Mouse (Mus musculus) NIH3T3 (cell line): ENCODE data around the gene Evl.
"Not testable (repeated sequence)": the region's sequence is repeated elsewhere in the genome, so short reads cannot be mapped to it uniquely, and the experiment has no call there.

Experiments used
- DNase-seq: peaks from one replicate; pipeline ENCODE4 v3.0.0-alpha.2; 2012; ENCODE audit warnings: low read depth

The Evl gene

DNA sequence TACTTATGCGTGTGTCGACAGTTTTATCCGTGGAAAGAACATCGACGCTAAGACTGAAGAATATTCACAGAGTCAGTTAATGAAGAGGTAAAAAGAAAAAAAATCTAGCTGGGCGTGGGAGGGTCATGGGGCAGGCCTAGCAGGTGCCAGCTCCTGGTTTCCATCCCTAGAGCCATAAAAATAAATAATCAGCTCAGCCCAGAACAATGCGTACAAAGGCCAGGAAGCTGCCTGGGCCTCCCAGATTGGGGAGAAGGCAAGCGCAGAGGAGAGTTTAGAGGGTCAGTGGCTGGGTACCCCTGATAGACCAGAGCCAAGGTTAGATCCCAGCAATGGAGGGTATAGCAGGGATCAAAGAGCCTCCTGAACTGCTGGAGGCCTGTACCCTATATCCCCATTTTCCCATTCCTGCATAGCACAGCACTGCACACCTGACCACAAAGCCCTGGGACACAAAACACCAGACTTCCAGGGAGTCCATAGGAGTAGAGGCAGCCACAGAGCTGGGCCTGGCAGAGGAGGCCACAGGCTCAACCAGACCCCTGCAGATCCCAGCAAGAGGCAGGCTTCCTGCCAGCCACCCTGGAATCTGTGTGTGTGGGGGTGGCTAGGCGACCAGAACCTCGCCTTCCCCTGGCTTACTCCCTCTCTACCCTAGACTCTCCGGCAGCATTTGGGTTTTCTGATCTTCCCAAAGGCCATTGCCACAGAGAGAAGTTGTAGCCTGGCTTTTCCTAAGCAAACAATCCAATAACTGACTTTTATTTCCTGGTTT, 144.4 kb downstream of the Evl start:
- no peak for DNase-seq

DNA sequence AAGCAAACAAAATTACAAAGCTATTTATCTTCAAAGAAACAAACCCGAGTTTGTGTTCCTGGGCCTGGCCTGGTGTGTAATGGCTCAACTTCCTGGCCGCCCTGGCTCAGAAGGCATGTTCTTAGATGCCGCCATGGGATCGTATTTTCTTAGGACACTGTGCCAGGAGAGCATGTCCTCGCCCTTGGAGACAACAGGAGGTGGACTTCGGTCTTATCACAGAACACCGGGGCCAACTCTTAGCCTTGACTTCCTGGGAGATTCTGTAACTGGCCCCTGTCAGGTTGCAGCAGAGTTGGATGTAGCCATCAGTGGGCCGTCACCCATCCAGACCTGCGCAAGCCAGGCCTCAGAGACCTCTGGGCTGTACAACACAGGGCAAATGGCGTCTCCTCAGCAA, 145.1 kb downstream of the Evl start:
- no peak for DNase-seq

DNA sequence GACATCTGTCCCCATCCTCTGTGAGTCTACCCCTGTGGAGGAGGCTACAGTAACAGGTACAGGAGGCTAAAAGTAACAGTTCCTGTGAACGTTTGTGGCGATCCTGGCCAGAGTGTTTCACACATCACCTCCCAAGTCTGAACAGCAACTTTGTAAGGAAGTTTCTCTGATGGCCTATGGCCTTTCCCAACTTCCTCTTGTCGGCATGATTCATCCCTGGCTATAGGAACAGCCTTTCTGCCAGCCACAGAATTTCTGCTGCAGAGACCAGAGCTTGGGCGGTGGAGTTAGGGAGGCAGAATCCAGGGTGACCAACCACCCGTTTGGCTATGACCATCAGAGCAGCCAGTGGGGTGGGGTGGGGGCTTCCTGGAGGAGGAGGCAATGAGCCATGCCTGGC, 145.5 kb downstream of the Evl start:
- peak; percentile 18 for DNase-seq

DNA sequence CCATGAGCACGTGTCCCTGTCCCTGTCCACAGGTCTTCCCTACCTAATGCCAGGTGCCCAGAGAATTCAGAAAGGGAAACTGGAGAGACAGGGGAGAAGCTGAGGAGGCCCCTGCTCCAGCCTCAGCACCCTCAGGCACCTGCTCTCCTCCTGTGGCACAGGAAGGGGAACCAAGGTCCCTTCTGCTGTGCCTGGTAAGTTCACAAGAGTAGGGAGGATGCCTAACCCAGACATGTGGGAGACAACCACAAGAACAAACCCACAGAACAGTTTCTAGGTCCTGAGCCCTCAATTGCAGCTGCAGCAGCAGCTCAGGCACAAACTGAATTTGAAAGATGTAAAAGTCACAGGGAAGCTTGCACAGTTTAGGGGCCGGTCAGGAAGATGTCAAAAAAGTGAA, 146.7 kb downstream of the Evl start:
- no peak for DNase-seq

GRCm38 (mm10) chr12:108702185-108702584, 147.7 kb downstream of the Evl start, which contains the start of gene Degs2:
Degs2 (minus strand) TSS chr12:108702315.
- DNase-seq, result no peak

- no peak for DNase-seq
These were observed 151.0 kb downstream of the Evl start for GRCm38 (mm10) chr12:108705486-108705885.

- DNase-seq, result peak; percentile 61
These were observed 151.6 kb downstream of the Evl start for GRCm38 (mm10) chr12:108706129-108706528.

DNA sequence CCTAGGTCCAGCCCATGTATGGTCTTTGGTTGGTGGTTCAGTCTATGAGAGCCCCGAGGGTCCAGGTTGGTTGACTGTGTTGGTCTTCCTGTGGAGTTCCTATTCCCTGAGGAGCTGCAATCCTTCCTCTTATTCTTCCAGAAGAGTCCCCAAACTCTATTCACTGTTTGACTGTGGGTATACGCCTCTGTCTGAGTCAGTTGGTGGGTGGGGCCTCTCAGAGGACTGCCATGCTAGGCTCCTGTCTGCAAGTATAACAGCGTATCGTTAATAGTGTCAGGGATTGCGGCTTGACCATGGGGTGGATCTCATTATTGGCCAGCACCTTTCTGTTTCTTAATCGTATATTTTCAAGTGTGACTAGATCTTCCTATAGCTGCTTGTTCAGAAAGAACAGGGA, 154.9 kb downstream of the Evl start:
- peak; percentile 8 for DNase-seq

GRCm38 (mm10) chr12:108709964-108710765, 155.6 kb downstream of the Evl start:
- DNase-seq, result no peak

GRCm38 (mm10) chr12:108710861-108711615, 156.5 kb downstream of the Evl start:
- no peak for DNase-seq

DNA sequence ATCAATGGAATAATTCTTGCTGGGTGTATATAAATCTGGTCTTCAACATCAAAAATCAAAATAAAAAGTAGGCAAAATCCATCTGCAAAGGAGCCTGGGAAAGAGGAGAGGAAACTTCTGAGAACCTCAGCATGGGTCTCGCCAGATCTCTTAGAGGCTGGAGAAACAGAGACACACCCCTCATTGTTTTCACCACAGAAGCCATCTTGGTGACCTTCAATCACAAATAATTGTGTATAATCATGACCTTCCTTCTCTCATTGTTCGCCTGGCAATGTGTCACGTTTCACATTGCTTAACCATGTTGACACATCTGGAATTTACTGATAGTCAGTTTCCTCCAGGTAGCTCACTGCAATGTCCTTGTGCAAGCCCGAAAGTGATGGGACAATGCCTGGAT, 158.0 kb downstream of the Evl start:
- no peak for DNase-seq

DNA sequence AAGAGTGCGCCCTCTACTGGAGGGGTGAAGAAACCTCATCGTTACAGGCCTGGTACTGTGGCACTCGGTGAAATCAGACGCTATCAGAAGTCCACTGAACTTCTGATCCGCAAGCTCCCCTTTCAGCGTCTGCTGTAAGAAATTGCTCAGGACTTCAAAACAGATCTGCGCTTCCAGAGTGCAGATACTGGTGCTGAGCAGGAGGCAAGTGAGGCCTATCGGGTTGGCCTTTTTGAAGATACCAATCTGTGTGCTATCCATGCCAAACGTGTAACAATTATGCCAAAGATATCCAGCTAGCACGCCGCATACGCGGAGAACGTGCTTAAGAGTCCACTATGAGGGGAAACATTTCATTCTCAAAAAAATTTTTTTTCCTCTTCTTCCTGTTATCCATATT, 159.5 kb downstream of the Evl start:
- not testable (repeated sequence) for DNase-seq

GRCm38 (mm10) chr12:108715854-108716253, 161.3 kb downstream of the Evl start:
- DNase-seq, result no peak

- DNase-seq, result no peak
These were observed 164.0 kb downstream of the Evl start for GRCm38 (mm10) chr12:108718485-108718884.

- DNase-seq, result no peak
These were observed 167.9 kb downstream of the Evl start for GRCm38 (mm10) chr12:108722464-108722863.

GRCm38 (mm10) chr12:108723841-108724240, 169.3 kb downstream of the Evl start:
- no peak for DNase-seq

DNA sequence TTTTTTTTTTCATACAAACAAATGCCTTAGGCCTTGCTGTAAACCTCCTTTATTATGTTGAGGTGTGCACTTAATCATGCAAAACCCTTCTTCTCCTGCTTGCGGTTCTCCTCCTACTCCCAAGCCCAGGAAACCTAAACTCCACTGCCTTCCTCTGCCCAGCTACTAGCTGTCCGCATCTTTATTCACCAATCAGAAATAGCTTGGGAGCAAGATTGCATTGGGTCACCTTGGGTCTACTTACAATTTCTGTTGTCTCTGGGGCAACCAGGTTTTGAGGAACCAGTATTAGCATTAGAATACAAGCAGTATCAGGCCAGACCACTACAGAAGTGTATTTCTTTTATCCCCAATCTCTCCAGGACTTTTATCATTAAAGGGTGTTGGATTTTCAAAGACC, 179.9 kb downstream of the Evl start:
- no peak for DNase-seq

GRCm38 (mm10) chr12:108737838-108738237, 183.3 kb downstream of the Evl start:
- DNase-seq, result no peak
